Mouse (Mus musculus) forebrain, embryonic 14.5 days (tissue): ENCODE data around the gene Ube2e1. TPM values are rescaled to one million over a fixed set of nuclear protein-coding genes. Genes with fewer than 3 reads are reported as not detected.

Experiments used
- ATAC-seq: fragments of 200-750 bp; cut with Nextera tagmentation; 2 replicates; pipeline ENCODE4 v1.8.0; 2017; ENCODE audit warnings: mild to moderate bottlenecking, moderate library complexity
- DNase-seq: peaks from one replicate; pipeline ENCODE4 v3.0.0-alpha.2; 2015; ENCODE audit warnings: low spot score
- H3K27ac ChIP-seq: fragments of 300-500 bp; sonication (generic); 2 replicates; pipeline ENCODE4 v1.5.1; 2014; ENCODE audit warnings: low read depth, mild to moderate bottlenecking, control low read depth, low read length, moderate library complexity
- H3K27me3 ChIP-seq: fragments of 300-500 bp; sonication (generic); replicated peaks from 2 replicates; pipeline ENCODE4 v1.6.1; 2014; ENCODE audit warnings: low read length, control low read depth, mixed read lengths; ENCODE audit not compliant: control insufficient read depth, insufficient read depth
- H3K36me3 ChIP-seq: fragments of 300-500 bp; sonication (generic); 2 replicates; pipeline ENCODE4 v1.6.1; 2014; ENCODE audit warnings: low read length, control low read depth; ENCODE audit not compliant: control insufficient read depth, insufficient read depth
- H3K4me1 ChIP-seq: fragments of 300-500 bp; sonication (generic); 2 replicates; pipeline ENCODE4 v1.6.1; 2014; ENCODE audit warnings: antibody characterized with exemption, low read length, control low read depth; ENCODE audit not compliant: control insufficient read depth, insufficient read depth
- H3K4me2 ChIP-seq: fragments of 300-500 bp; sonication (generic); 2 replicates; pipeline ENCODE4 v1.6.1; 2014; ENCODE audit warnings: mild to moderate bottlenecking, control low read depth, low read length
- H3K4me3 ChIP-seq: fragments of 300-500 bp; sonication (generic); 2 replicates; pipeline ENCODE4 v1.5.1; 2014; ENCODE audit warnings: low read depth, low read length, control low read depth
- H3K9ac ChIP-seq: fragments of 300-500 bp; sonication (generic); 2 replicates; pipeline ENCODE4 v1.6.1; 2014; ENCODE audit warnings: mild to moderate bottlenecking, low read length, control low read depth, moderate library complexity
- H3K9me3 ChIP-seq: fragments of 300-500 bp; sonication (generic); replicated peaks from 2 replicates; pipeline ENCODE4 v1.6.1; 2016; ENCODE audit warnings: low read length, control low read depth, mixed read lengths; ENCODE audit not compliant: control insufficient read depth
- WGBS: fragments of 180-500 bp; shearing (Covaris S2); extraction: QIAGEN DNeasy Blood & Tissue Kit; methylation state at CpG from one replicate; pipeline ENCODE4 v1.1.7; 2014; 5-methylcytosine and 5-hydroxymethylcytosine counted together
- polyA plus RNA-seq: library from polyadenylated mRNA; unstranded; fragments of >200 nt; fragmentation: Nextera tagmentation; extraction: Ambion mirVana; gene quantifications from 2 replicates; pipeline ENCODE4 v1.2.1, GENCODE M21; 2014

Gene Ube2e1
- polyA plus RNA-seq, 1 experiment from 2014 or later = 78.0 TPM

DNA sequence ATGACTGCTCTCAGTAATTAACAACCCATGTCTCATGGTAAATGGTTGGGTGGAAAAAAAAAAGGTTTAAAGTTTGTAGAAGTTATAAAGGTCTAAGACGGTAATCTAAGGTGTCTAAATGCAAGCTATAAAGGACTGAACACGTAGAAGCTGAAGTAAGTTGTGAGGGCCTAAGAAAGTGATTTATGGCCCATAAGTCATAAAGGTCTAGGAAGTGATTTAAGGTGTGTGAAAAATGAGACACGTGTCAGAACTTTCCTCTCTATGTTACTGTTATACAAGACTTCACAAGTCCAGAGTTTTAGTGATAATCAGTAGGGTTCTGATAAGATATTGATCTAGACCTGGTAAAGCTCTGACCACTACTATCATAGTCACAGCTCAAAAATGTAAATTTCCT lies 32.7 kb upstream of the Ube2e1 start:
- Histone ChIP-seq H3K4me1 (no peaks in the 10 kb centered on the region), H3K9ac (no peak overlapping the region), H3K27me3 (no peaks in the 10 kb centered on the region), H3K4me2 (no peak overlapping the region), H3K9me3 (no peaks in the 10 kb centered on the region), H3K27ac (no peak overlapping the region), H3K36me3 (no peaks in the 10 kb centered on the region), H3K4me3 (no peak overlapping the region)
- 86% methylated on average over 3 of the region's 3 CpGs for WGBS
- no peak for ATAC-seq
- no peak for DNase-seq

DNA sequence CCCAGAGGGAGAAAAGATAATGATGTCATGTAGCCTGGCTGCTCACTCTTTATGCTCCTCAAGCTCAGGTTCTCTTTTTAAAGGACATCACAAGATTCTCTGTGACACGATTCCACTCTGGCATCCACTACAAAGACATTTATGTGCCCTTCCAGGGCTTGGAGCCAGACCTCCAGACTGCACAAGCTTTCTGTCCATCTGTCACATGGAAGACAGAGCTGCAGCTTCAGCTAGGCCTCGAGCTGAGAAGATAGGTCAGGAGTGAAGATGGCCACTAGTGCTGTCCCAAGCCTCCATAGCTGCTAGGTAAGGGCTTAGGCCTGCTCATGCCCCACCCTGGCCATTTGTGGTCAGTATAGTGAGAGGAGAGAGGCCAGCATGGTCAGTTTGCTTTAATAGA lies 24.8 kb upstream of the Ube2e1 start:
- Histone ChIP-seq H3K27ac (no peak overlapping the region), H3K9ac (no peak overlapping the region), H3K9me3 (no peaks in the 10 kb centered on the region), H3K4me3 (no peak overlapping the region), H3K36me3 (no peaks in the 10 kb centered on the region), H3K4me2 (no peak overlapping the region), H3K27me3 (no peaks in the 10 kb centered on the region), H3K4me1 (no peaks in the 10 kb centered on the region)
- WGBS = 62% methylated on average over 2 of the region's 2 CpGs
- ATAC-seq (no peak), DNase-seq (no peak)

- Histone ChIP-seq H3K4me3 (no peak overlapping the region), H3K4me2 (no peak overlapping the region), H3K27me3 (no peaks in the 10 kb centered on the region), H3K27ac (no peak overlapping the region), H3K4me1 (no peaks in the 10 kb centered on the region), H3K36me3 (no peaks in the 10 kb centered on the region), H3K9me3 (no peaks in the 10 kb centered on the region), H3K9ac (no peak overlapping the region)
- 84% methylated on average over 6 of the region's 6 CpGs for WGBS
- no peak for DNase-seq
- no peak for ATAC-seq
Observed at GRCm38 (mm10) chr14:18355514-18356190, 24.0 kb upstream of the Ube2e1 start.

GRCm38 (mm10) chr14:18353525-18353924 lies 21.9 kb upstream of the Ube2e1 start:
- Histone ChIP-seq H3K9me3 (no peaks in the 10 kb centered on the region), H3K36me3 (no peaks in the 10 kb centered on the region), H3K27me3 (no peaks in the 10 kb centered on the region), H3K4me2 (no peak overlapping the region), H3K4me1 (no peaks in the 10 kb centered on the region), H3K27ac (no peak overlapping the region), H3K9ac (no peak overlapping the region), H3K4me3 (no peak overlapping the region)
- WGBS = 75% methylated on average over 3 of the region's 3 CpGs
- ATAC-seq = no peak
- no peak for DNase-seq

GRCm38 (mm10) chr14:18352934-18353333 lies 21.3 kb upstream of the Ube2e1 start:
- no peak overlapping the region for H3K9ac ChIP-seq
- no peak overlapping the region for H3K27ac ChIP-seq
- no peaks in the 10 kb centered on the region for H3K9me3 ChIP-seq
- no peak for DNase-seq
- H3K36me3 ChIP-seq = no peaks in the 10 kb centered on the region
- H3K4me3 ChIP-seq = no peak overlapping the region
- no peak overlapping the region for H3K4me2 ChIP-seq
- ATAC-seq = no peak
- no peaks in the 10 kb centered on the region for H3K4me1 ChIP-seq
- 75% methylated on average over 3 of the region's 3 CpGs for WGBS
- H3K27me3 ChIP-seq = no peaks in the 10 kb centered on the region

DNA sequence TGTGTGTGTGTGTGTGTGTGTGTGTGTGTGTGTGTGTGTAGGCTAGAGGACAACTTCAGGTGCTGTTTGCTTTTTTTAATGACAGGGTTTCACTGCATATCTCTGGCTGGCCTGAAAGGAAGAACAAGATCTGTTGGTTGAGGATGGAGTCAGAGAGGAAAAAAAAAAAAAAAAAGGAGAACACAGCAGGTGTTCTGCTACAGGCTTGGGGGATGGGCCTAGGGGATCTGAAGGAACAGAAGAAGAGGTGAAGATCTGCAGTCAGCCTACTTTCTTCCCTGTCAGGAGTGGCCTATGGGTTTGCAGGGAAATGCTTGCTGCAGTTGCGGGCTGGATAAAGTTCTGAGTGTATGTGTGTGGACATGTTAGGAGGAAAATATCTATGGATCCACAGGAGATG lies 19.0 kb upstream of the Ube2e1 start:
- Histone ChIP-seq H3K27me3 (no peaks in the 10 kb centered on the region), H3K4me1 (no peaks in the 10 kb centered on the region), H3K36me3 (no peaks in the 10 kb centered on the region), H3K27ac (no peak overlapping the region), H3K4me2 (no peak overlapping the region), H3K9me3 (no peaks in the 10 kb centered on the region), H3K9ac (no peak overlapping the region), H3K4me3 (no peak overlapping the region)
- WGBS = 74% methylated on average over 1 of the region's 1 CpGs
- ATAC-seq = no peak
- no peak for DNase-seq

DNA sequence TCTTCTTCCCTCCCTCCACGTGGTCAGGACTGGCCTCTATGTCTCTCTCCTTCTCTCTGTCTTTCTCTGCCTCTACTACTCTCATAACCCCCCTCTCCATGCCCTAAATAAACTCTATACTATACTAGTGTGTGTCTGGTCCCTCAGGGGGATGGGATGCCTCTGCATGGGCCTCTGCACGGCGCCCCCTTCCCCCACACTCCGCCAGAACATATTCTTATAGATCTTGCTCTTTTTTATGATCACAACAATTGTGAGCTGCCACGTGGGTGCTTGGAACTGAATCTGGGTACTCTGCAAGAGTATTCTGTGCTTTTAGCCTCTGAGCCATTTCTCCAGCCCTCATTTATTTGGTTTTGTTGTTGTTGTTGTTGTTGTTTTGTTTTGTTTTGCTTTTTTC lies 18.2 kb upstream of the Ube2e1 start:
- Histone ChIP-seq H3K27me3 (no peaks in the 10 kb centered on the region), H3K27ac (no peak overlapping the region), H3K4me2 (no peak overlapping the region), H3K9ac (no peak overlapping the region), H3K4me3 (no peak overlapping the region), H3K4me1 (no peaks in the 10 kb centered on the region), H3K9me3 (no peaks in the 10 kb centered on the region), H3K36me3 (no peaks in the 10 kb centered on the region)
- ATAC-seq = no peak
- WGBS = 65% methylated on average over 5 of the region's 5 CpGs
- DNase-seq = no peak

DNA sequence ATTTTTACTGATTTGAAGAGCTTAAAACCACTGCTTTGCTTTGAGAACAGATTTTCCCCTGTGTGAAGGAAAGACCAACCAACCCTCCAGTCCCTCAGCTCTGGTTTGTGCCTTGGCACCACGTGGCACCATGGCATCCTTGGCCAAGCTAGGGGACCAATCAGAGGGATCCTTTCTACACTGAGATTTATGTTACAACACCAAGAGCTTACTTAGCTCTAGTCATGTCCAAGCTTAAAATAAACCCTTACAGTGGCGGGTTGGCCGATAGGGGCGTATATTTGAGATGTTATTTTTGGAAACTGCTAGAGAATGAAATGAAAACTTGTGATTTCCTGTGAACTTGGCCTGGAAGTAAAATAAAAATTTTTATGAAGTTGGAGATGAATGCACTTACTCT lies 11.9 kb upstream of the Ube2e1 start:
- Histone ChIP-seq H3K4me1 (no peaks in the 10 kb centered on the region), H3K9ac (no peak overlapping the region), H3K9me3 (no peaks in the 10 kb centered on the region), H3K36me3 (no peaks in the 10 kb centered on the region), H3K4me3 (no peak overlapping the region), H3K27me3 (no peaks in the 10 kb centered on the region), H3K4me2 (no peak overlapping the region), H3K27ac (no peak overlapping the region)
- ATAC-seq = no peak
- no peak for DNase-seq
- WGBS = 81% methylated on average over 4 of the region's 4 CpGs

DNA sequence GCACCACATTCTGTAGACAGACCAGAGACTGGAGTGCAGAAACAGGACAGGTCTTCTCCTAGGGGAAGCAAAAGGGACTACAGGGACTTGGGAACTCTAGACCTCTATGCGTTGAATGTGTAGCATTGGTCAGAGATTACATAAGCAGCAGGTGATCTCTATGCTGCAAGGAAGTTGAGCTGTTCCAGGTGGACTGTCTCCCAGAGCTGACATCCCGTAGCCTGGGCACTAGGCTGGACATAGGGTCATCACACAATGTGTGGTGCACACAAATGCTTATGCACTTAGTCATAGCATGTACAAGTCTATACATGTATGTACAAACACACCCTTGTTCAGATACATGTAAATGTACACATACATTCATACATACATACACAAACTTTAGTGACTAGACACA lies 11.1 kb upstream of the Ube2e1 start:
- 91% methylated on average over 2 of the region's 2 CpGs for WGBS
- DNase-seq = no peak
- no peak for ATAC-seq
- H3K4me3 ChIP-seq = no peak overlapping the region
- H3K27me3 ChIP-seq = no peaks in the 10 kb centered on the region
- H3K4me1 ChIP-seq = no peaks in the 10 kb centered on the region
- no peaks in the 10 kb centered on the region for H3K36me3 ChIP-seq
- no peak overlapping the region for H3K9ac ChIP-seq
- no peaks in the 10 kb centered on the region for H3K9me3 ChIP-seq
- H3K27ac ChIP-seq = no peak overlapping the region
- no peak overlapping the region for H3K4me2 ChIP-seq
